Mouse (Mus musculus): ENCODE data around the gene Amy1.

- TF ChIP-seq CTCF (IDR thresholded peaks at IDR 0.05; ENCODE audit: low read depth) (no peak), EP300 (IDR thresholded peaks at IDR 0.05; ENCODE audit: low read depth) (no peak)
Observed at GRCm38 (mm10) chr3:113574138-113574537, 32.4 kb downstream of the Amy1 start.
